Mouse (Mus musculus): ENCODE data around the gene Tor3a. TPM values are rescaled to one million over a fixed set of nuclear protein-coding genes. Genes with fewer than 3 reads are reported as not detected.
A peak's percentile ranks its signal among the peaks of the same experiment; 100 is the strongest.

The Tor3a gene
- polyA plus RNA-seq, 1 experiment from 2014 or later = 21.1 TPM

GRCm38 (mm10) chr1:156645971-156646370, 28.2 kb downstream of the Tor3a start:
- H3K4me1 ChIP-seq (ENCODE audit: control insufficient read depth, insufficient read depth, low read length) = no peaks in the 10 kb centered on the region
- H3K27ac ChIP-seq (ENCODE audit: low read depth, low read length) = no peak overlapping the region
- no peak overlapping the region for H3K4me2 ChIP-seq (replicated peaks; ENCODE audit: low read depth, low read length)
- no peak overlapping the region for H3K9ac ChIP-seq (ENCODE audit: low read depth, low read length)
- H3K36me3 ChIP-seq (ENCODE audit: control insufficient read depth, insufficient read depth, low read length) = peaks cover 27% of the 10 kb centered on the region
- H3K9me3 ChIP-seq (ENCODE audit: control insufficient read depth, low read length) = no peaks in the 10 kb centered on the region
- no peak overlapping the region for H3K4me3 ChIP-seq (ENCODE audit: low read length)
- ATAC-seq (ENCODE audit: low FRiP score, low TSS enrichment) = no peak
- H3K27me3 ChIP-seq (ENCODE audit: control insufficient read depth, insufficient read depth, low read length) = no peaks in the 10 kb centered on the region
- 88% methylated on average over 4 of the region's 4 CpGs for WGBS

GRCm38 (mm10) chr1:156644780-156645523, 29.2 kb downstream of the Tor3a start:
- 59% methylated on average over 13 of the region's 13 CpGs for WGBS
- Histone ChIP-seq H3K27ac (ENCODE audit: low read depth, low read length) (no peak overlapping the region), H3K9me3 (ENCODE audit: control insufficient read depth, low read length) (no peaks in the 10 kb centered on the region), H3K4me3 (ENCODE audit: low read length) (no peak overlapping the region), H3K9ac (ENCODE audit: low read depth, low read length) (no peak overlapping the region), H3K4me2 (replicated peaks; ENCODE audit: low read depth, low read length) (no peak overlapping the region), H3K27me3 (ENCODE audit: control insufficient read depth, insufficient read depth, low read length) (no peaks in the 10 kb centered on the region), H3K4me1 (ENCODE audit: control insufficient read depth, insufficient read depth, low read length) (no peaks in the 10 kb centered on the region), H3K36me3 (ENCODE audit: control insufficient read depth, insufficient read depth, low read length) (peaks cover 37% of the 10 kb centered on the region)
- no peak for ATAC-seq (ENCODE audit: low FRiP score, low TSS enrichment)

- no peak overlapping the region for H3K27ac ChIP-seq (ENCODE audit: low read depth, low read length)
- no peak overlapping the region for H3K9ac ChIP-seq (ENCODE audit: low read depth, low read length)
- no peaks in the 10 kb centered on the region for H3K27me3 ChIP-seq (ENCODE audit: control insufficient read depth, insufficient read depth, low read length)
- no peak overlapping the region for H3K4me2 ChIP-seq (replicated peaks; ENCODE audit: low read depth, low read length)
- no peak overlapping the region for H3K4me3 ChIP-seq (ENCODE audit: low read length)
- no peaks in the 10 kb centered on the region for H3K9me3 ChIP-seq (ENCODE audit: control insufficient read depth, low read length)
- H3K36me3 ChIP-seq (ENCODE audit: control insufficient read depth, insufficient read depth, low read length) = peaks cover 40% of the 10 kb centered on the region
- H3K4me1 ChIP-seq (ENCODE audit: control insufficient read depth, insufficient read depth, low read length) = no peaks in the 10 kb centered on the region
- no peak for ATAC-seq (ENCODE audit: low FRiP score, low TSS enrichment)
- WGBS = 59% methylated on average over 10 of the region's 10 CpGs
These were observed 30.1 kb downstream of the Tor3a start for GRCm38 (mm10) chr1:156644061-156644460.

GRCm38 (mm10) chr1:156642813-156643212, 31.3 kb downstream of the Tor3a start:
- ATAC-seq (ENCODE audit: low FRiP score, low TSS enrichment) = no peak
- H3K4me2 ChIP-seq (replicated peaks; ENCODE audit: low read depth, low read length) = no peak overlapping the region
- WGBS = 49% methylated on average over 12 of the region's 12 CpGs
- H3K9me3 ChIP-seq (ENCODE audit: control insufficient read depth, low read length) = no peaks in the 10 kb centered on the region
- no peak overlapping the region for H3K27ac ChIP-seq (ENCODE audit: low read depth, low read length)
- H3K27me3 ChIP-seq (ENCODE audit: control insufficient read depth, insufficient read depth, low read length) = no peaks in the 10 kb centered on the region
- H3K4me3 ChIP-seq (ENCODE audit: low read length) = no peak overlapping the region
- H3K36me3 ChIP-seq (ENCODE audit: control insufficient read depth, insufficient read depth, low read length) = peaks cover 46% of the 10 kb centered on the region
- no peak overlapping the region for H3K9ac ChIP-seq (ENCODE audit: low read depth, low read length)
- H3K4me1 ChIP-seq (ENCODE audit: control insufficient read depth, insufficient read depth, low read length) = no peaks in the 10 kb centered on the region

GRCm38 (mm10) chr1:156641808-156642207, 32.3 kb downstream of the Tor3a start:
- no peaks in the 10 kb centered on the region for H3K4me1 ChIP-seq (ENCODE audit: control insufficient read depth, insufficient read depth, low read length)
- H3K27ac ChIP-seq (ENCODE audit: low read depth, low read length) = no peak overlapping the region
- no peak overlapping the region for H3K4me3 ChIP-seq (ENCODE audit: low read length)
- no peaks in the 10 kb centered on the region for H3K9me3 ChIP-seq (ENCODE audit: control insufficient read depth, low read length)
- peak; percentile 20; the same call in 1 of the 2 replicates for ATAC-seq (ENCODE audit: low FRiP score, low TSS enrichment)
- no peaks in the 10 kb centered on the region for H3K27me3 ChIP-seq (ENCODE audit: control insufficient read depth, insufficient read depth, low read length)
- no peak overlapping the region for H3K4me2 ChIP-seq (replicated peaks; ENCODE audit: low read depth, low read length)
- no peak overlapping the region for H3K9ac ChIP-seq (ENCODE audit: low read depth, low read length)
- 90% methylated on average over 10 of the region's 10 CpGs for WGBS
- H3K36me3 ChIP-seq (ENCODE audit: control insufficient read depth, insufficient read depth, low read length) = peaks cover 46% of the 10 kb centered on the region

GRCm38 (mm10) chr1:156640577-156640976, 33.6 kb downstream of the Tor3a start:
- no peaks in the 10 kb centered on the region for H3K9me3 ChIP-seq (ENCODE audit: control insufficient read depth, low read length)
- no peak overlapping the region for H3K4me3 ChIP-seq (ENCODE audit: low read length)
- H3K4me2 ChIP-seq (replicated peaks; ENCODE audit: low read depth, low read length) = no peak overlapping the region
- no peak overlapping the region for H3K27ac ChIP-seq (ENCODE audit: low read depth, low read length)
- 79% methylated on average over 4 of the region's 4 CpGs for WGBS
- no peaks in the 10 kb centered on the region for H3K27me3 ChIP-seq (ENCODE audit: control insufficient read depth, insufficient read depth, low read length)
- H3K4me1 ChIP-seq (ENCODE audit: control insufficient read depth, insufficient read depth, low read length) = no peaks in the 10 kb centered on the region
- no peak for ATAC-seq (ENCODE audit: low FRiP score, low TSS enrichment)
- H3K36me3 ChIP-seq (ENCODE audit: control insufficient read depth, insufficient read depth, low read length) = peaks cover 54% of the 10 kb centered on the region
- H3K9ac ChIP-seq (ENCODE audit: low read depth, low read length) = no peak overlapping the region

GRCm38 (mm10) chr1:156639455-156639854, 34.7 kb downstream of the Tor3a start:
- Histone ChIP-seq H3K4me1 (ENCODE audit: control insufficient read depth, insufficient read depth, low read length) (no peaks in the 10 kb centered on the region), H3K36me3 (ENCODE audit: control insufficient read depth, insufficient read depth, low read length) (peaks cover 62% of the 10 kb centered on the region), H3K27ac (ENCODE audit: low read depth, low read length) (no peak overlapping the region), H3K4me2 (replicated peaks; ENCODE audit: low read depth, low read length) (no peak overlapping the region), H3K9me3 (ENCODE audit: control insufficient read depth, low read length) (no peaks in the 10 kb centered on the region), H3K9ac (ENCODE audit: low read depth, low read length) (no peak overlapping the region), H3K4me3 (ENCODE audit: low read length) (no peak overlapping the region), H3K27me3 (ENCODE audit: control insufficient read depth, insufficient read depth, low read length) (no peaks in the 10 kb centered on the region)
- 87% methylated on average over 5 of the region's 5 CpGs for WGBS
- ATAC-seq (ENCODE audit: low FRiP score, low TSS enrichment) = no peak

- Histone ChIP-seq H3K4me2 (replicated peaks; ENCODE audit: low read depth, low read length) (no peak overlapping the region), H3K27me3 (ENCODE audit: control insufficient read depth, insufficient read depth, low read length) (no peaks in the 10 kb centered on the region), H3K4me3 (ENCODE audit: low read length) (no peak overlapping the region), H3K27ac (ENCODE audit: low read depth, low read length) (no peak overlapping the region), H3K36me3 (ENCODE audit: control insufficient read depth, insufficient read depth, low read length) (peaks cover 62% of the 10 kb centered on the region), H3K4me1 (ENCODE audit: control insufficient read depth, insufficient read depth, low read length) (no peaks in the 10 kb centered on the region), H3K9ac (ENCODE audit: low read depth, low read length) (no peak overlapping the region), H3K9me3 (ENCODE audit: control insufficient read depth, low read length) (no peaks in the 10 kb centered on the region)
- no peak for ATAC-seq (ENCODE audit: low FRiP score, low TSS enrichment)
- WGBS = 85% methylated on average over 2 of the region's 2 CpGs
These were observed 39.0 kb downstream of the Tor3a start for GRCm38 (mm10) chr1:156635148-156635547.

GRCm38 (mm10) chr1:156633095-156633494, 41.1 kb downstream of the Tor3a start:
- Histone ChIP-seq H3K4me2 (replicated peaks; ENCODE audit: low read depth, low read length) (no peak overlapping the region), H3K4me3 (ENCODE audit: low read length) (no peak overlapping the region), H3K36me3 (ENCODE audit: control insufficient read depth, insufficient read depth, low read length) (peaks cover 61% of the 10 kb centered on the region), H3K27me3 (ENCODE audit: control insufficient read depth, insufficient read depth, low read length) (no peaks in the 10 kb centered on the region), H3K9me3 (ENCODE audit: control insufficient read depth, low read length) (no peaks in the 10 kb centered on the region), H3K9ac (ENCODE audit: low read depth, low read length) (no peak overlapping the region), H3K4me1 (ENCODE audit: control insufficient read depth, insufficient read depth, low read length) (no peaks in the 10 kb centered on the region), H3K27ac (ENCODE audit: low read depth, low read length) (no peak overlapping the region)
- peak; percentile 60 for ATAC-seq (ENCODE audit: low FRiP score, low TSS enrichment)
- WGBS = 78% methylated on average over 10 of the region's 10 CpGs
